Mouse (Mus musculus): ENCODE data around the gene Rfpl4. TPM values are rescaled to one million over a fixed set of nuclear protein-coding genes. Genes with fewer than 3 reads are reported as not detected.
"Not testable (repeated sequence)": the region's sequence is repeated elsewhere in the genome, so short reads cannot be mapped to it uniquely, and the experiment has no call there.

Gene Rfpl4
- total RNA-seq, 2 experiments from 2014 or later: not detected

DNA sequence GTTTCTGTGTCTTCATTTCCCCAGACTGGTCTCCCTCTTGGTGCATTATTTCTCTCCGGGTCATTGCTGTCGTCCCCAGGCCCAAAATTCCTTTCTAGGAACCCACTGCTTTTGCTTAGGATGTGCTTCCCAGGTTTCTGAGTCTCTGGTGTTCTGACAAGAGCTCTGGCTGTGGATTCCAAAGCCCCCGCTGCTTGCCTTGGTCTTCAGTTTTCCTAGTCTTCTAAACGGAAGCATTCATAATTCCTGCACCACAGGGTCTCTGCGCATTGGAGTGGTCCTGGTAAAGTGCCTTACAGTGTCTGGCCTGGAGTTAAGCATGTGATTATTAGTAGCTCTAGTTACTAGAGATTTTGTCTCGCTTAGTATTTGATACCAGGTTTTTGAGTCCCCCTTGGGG lies 35.9 kb downstream of the Rfpl4 start:
- no peak for DNase-seq

DNA sequence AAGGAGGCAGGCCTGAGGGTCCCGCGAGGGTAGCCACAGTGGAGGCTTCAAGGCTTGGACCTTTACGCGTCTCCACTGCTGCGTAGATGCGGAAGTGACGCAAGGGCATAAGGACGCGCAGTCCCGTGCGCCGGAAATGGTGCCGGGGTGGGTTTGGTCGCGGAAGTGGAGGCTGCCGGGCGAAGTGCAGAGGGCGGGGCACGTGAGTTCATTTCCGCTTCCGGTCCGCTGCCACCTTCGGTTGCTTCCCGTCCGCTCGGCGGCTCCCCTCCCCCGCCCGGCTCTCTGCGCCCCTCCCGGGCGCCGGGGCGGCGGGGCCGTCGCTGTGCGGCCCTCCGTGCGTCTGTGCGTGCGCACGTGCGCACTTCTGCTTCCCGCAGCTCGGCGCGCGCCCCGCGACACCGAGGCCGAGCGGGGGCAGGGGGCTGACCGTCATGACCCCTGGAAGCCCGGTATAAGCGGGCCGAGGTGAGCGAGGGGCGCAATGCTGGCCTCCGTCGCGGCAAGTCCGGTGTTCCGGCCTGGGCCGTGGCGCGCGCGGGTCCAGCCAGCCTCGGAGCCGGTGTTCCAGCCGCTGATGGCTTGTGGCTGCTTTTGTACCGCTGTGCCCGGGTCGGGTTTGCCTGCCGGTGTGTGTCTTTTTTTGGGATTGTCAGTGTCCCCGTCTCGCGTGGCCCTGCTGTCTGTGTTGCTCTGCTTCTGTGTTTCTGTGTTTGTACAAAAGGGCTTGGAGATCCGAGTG lies 36.6 kb downstream of the Rfpl4 start, which contains the start of gene Epn1:
Gene Epn1, plus strand, starts transcription at position 226 of the 742 bp plus-strand sequence.
- DNase-seq: peak; percentile 98

DNA sequence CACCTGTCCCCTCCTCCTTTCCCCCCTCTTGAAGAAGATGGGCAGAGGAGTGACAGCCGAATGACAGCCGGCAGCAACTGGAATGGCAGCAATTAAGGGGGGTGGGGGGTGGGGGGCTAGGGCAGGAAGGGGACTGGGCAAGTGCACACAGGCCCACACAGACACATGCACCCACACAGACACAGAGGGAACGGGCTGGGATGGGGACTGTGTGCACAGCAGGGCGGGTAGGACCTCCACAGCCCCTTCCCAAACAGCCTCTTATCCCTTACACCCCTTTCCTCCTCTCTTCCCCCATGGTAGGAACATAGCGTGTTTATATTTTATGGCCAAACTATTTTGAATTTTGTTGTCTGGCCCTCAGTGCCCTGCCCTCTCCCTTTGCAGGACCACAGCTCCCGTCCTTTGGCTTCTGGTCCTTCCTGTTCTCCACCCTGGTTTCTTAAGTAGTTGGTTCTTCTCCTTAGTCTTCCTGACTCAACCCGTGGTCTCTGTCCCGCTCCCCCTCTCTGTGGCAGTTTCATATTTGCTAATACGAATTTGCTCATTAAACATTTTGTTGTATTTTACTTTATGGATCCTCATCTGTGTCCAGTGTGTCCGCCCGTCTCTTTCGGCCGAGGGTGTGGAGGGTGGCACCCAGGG lies 37.3 kb downstream of the Rfpl4 start:
- not testable (repeated sequence) for DNase-seq

DNA sequence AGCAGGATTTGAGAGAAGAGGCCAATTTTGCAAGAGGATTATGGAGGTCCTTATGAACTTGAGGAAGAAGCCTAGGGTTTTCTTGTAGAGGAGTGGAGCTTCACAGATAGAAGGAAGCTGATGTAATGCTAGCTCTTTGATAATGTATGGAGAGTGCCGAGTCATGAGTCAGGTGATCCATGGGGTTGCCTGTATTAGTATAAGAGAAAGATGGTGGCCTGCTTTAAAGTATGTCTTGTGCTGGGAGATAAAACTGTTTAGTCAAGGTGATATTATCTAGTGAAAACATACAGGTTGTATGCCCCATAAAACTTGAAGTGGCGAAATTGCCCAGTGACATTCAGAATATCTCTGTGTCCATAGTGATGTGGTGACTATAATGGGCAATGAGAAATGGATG lies 39.8 kb downstream of the Rfpl4 start:
- no peak for DNase-seq

DNA sequence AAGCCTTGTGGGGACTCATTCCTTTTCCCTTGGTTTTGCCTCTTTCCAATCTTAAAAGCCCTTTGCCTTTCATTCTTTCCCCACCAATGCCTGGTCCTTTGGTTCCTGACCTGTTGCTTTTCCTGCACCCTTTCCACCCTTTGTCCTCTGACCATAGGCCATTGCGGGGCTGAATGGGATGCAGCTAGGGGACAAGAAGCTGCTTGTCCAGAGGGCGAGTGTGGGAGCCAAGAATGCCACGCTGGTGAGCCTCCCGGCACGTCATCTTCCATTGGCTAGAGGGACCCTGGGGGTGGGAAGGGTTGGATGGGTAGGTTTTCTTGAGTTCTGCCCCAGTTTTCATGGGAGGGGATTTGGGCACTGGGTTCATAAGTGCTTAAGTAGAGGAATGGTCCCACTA lies 41.8 kb downstream of the Rfpl4 start:
- DNase-seq: no peak

DNA sequence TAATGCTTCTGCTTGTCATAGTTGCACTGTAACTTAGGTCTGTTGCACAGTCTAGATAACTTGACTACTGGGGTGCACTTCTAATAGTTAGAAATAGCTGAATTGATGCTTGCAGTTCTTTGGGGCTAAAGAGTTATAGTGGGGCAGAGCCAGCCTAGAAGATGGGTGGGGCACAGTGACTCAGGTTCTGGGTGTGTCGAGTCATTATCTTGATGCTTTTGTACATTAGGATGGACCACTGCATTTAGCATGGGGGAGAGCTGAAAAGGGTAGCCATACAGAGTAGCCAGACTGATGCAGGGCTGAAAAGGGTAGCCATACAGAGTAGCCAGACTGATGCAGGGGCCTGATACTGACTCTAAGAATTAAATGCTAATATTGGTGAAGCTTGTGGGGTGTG lies 43.2 kb downstream of the Rfpl4 start:
- no peak for DNase-seq

DNA sequence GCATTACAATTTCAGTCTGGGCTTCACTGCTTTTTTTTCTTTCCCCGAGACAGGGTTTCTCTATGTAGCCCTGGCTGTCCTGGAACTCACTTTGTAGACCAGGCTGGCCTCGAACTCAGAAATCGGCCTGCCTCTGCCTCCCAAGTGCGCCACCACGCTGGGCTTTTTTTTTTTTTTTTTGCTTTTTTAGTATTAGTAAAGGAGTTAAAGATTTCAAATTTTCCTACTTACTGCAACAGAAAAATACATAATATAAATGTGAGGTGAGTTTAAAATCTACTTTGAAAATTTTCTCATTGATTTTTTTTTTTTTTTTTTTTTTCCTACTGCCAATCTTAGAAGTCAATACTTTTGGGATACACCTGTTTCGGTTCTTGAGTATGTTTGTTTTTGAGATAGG lies 51.9 kb downstream of the Rfpl4 start:
- DNase-seq: no peak

DNA sequence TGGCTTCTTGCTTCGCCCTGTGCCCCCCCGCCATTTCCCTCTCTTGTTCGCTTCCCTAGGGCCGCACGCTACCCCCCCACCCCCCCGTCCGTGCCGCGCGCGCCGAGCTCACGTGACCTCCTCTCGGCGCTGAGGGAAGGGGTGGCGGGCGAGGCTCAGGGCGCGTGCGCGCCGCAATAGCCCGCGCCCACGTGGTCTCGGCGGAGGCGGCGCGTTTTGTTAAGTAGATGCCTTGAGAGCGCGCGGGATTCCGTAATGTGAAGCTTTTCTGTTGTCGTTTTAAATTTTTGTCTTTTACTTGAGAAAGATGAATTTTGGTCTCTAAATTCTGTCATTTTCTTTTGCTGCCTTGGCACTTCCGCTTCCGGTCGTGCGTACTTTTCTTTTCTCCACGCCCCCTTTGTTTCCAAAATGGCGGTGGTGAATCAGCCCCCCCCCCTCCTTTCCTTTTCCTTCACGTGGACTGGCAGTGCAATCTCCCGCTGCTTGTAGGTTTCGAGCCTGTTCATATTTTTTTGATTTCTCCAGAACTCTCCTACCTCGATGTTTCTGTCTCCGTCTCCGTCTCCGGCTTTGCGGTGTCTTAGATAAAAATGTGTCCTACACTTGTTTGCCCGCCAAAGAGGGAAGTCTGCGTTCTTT lies 54.3 kb downstream of the Rfpl4 start:
- DNase-seq: peak; percentile 75

DNA sequence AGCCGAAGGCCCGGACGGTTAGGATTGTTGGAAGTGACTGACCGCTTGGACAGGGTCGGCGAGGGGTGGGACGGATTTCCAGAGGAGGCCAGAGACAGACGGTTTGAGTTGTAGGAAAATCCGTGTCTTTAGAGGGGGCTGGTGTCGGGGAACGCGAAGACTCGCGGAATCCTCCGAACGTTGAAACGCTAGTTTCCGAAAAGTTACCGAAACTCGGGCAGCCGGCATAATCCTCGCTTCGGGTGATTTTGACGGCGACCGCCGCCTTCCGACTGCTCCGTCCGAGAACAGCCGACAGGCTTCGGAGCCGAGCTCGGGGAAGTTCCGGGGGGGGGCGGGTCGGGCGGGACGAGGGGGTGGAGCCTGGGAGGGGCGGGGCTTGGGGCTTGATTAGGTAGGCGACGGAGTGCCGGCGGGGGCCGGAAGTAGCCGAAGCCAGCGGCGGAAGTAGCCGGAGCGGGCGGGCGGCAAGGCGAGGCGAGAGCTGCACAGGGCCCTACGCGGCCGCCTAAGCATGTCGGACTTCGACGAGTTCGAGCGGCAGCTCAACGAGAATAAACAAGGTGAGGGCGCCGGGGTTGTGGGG lies 54.9 kb downstream of the Rfpl4 start, which contains the start of gene U2af2:
Gene U2af2, plus strand, starts transcription at position 370 of the 586 bp plus-strand sequence.
- DNase-seq: peak; percentile 97

DNA sequence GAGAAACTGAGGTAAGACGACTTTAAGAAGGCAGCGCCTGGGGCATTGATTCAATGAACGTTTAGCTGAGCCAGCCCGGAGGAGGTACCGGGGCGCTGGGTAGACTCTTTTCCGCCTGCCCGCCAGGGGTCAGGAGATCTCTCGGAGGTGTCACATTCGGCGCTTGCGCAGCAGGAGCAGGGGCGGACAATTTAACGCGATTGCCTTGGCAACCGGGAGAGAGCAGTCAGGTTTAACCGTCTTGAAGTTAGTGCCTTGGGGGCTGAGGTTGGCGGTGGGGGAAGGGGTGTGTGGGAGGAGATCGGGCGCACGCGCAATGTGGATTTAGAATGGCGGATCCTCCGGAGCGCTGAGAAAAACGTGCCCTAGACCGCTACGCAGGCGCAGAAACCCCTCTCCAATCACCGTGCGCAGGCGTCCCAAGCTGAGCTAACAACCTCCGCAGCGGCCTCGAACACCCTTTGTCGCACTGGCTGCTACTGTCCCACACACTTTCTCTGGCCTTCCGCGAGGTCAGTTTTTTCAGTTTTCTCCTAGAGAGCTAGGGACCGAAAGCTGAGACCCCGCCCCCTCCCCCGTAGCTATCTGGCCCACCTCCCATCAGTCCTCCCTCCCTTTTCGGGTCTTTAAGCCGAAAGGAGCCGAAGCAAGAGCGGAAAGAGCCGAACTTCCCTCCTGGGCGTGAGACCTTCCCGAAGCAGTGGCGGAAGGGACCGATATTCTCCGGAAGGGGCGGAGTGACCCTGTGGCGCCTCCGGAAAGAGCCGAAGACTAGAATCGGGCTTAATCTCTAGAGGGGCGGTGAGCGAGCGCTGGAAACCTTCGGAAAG lies 55.6 kb downstream of the Rfpl4 start:
- DNase-seq: peak; percentile 98

DNA sequence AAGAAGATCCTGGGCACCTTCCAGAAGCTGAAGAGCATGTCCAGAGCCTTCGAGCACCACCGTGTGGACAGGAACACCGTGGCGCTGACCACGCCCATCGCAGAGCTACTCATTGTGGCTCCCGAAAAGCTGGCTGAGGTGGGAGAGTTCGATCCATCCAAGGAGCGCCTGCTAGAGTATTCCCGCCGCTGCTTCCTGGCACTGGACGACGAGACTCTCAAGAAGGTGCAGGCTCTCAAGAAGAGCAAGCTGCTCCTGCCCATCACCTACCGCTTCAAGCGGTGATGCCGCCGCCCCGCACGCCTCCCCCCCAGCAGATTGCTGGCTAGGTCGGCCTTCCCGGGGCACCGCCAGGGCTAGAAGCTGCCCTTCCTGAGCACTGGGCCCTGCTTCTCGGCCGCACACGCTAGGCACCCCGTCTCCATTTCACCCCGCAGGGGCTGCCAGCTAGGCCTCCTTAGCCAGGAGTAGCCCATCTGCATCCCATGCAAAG lies 56.5 kb downstream of the Rfpl4 start:
- peak; percentile 83 for DNase-seq

Small RNA genes lying within 50 kb of the gene (microRNA-seq; reads per million reads assigned to microRNA genes)
- not detected for gene Gm26217

Other genes starting within 250 kb of the Rfpl4 start
- 10 to 100 TPM in 1 of 2 experiments, 1 to 10 TPM in 1; 6.8 to 13.3 TPM for gene Isoc2b, start 246.7 kb downstream of the Rfpl4 start, total RNA-seq (2021)
- 10 to 100 TPM; 52.8 to 56.8 TPM for gene Isoc2a, start 239.8 kb downstream of the Rfpl4 start, total RNA-seq (2021)
- gene Gm36210, start 210.4 kb downstream of the Rfpl4 start, total RNA-seq (2021): not detected
- 10 to 100 TPM; 14.7 to 16.4 TPM for gene Zfp628, start 201.7 kb downstream of the Rfpl4 start, total RNA-seq (2021)
- gene Nat14, start 194.9 kb downstream of the Rfpl4 start, total RNA-seq (2021): 1 to 10 TPM; 5.5 to 8.5 TPM
- 1 to 10 TPM; 5.9 to 6.9 TPM for gene Ssc5d, start 191.2 kb downstream of the Rfpl4 start, total RNA-seq (2021)
- gene Sbk2, start 152.5 kb downstream of the Rfpl4 start, total RNA-seq (2021): 1 to 10 TPM; 1.6 to 3.1 TPM
- gene Sbk3, start 145.8 kb downstream of the Rfpl4 start, total RNA-seq (2021): under 1 TPM; 0.24 to 0.30 TPM
- 10 to 100 TPM; 16.0 to 19.9 TPM for gene Zfp579, start 120.8 kb downstream of the Rfpl4 start, total RNA-seq (2021)
- gene Zfp524, start 102.5 kb downstream of the Rfpl4 start, total RNA-seq (2021): 10 to 100 TPM; 12.6 to 13.2 TPM
- 10 to 100 TPM; 24.4 to 27.7 TPM for gene Fiz1, start 102.3 kb downstream of the Rfpl4 start, total RNA-seq (2021)
- not detected for gene Gm44973, start 101.5 kb downstream of the Rfpl4 start, total RNA-seq (2021)
- 10 to 100 TPM; 22.9 to 30.0 TPM for gene Zfp865, start 96.6 kb downstream of the Rfpl4 start, total RNA-seq (2021)
- gene Ccdc106, start 96.4 kb downstream of the Rfpl4 start, total RNA-seq (2021): 1 to 10 TPM; 2.1 to 2.6 TPM
- gene 4632433K11Rik, start 82.8 kb downstream of the Rfpl4 start, total RNA-seq (2021): not detected
- gene Zfp784, start 78.5 kb downstream of the Rfpl4 start, total RNA-seq (2021): 1 to 10 TPM; 5.7 to 7.3 TPM
- 10 to 100 TPM; 11.4 to 13.1 TPM for gene Zfp580, start 65.4 kb downstream of the Rfpl4 start, total RNA-seq (2021)
- gene U2af2, start 54.8 kb downstream of the Rfpl4 start, total RNA-seq (2021): 100 to 1,000 TPM; 142 to 161 TPM
- gene Epn1, start 36.7 kb downstream of the Rfpl4 start, total RNA-seq (2021): 100 to 1,000 TPM; 144 to 150 TPM
- gene Rasl2-9, start 9.0 kb upstream of the Rfpl4 start, total RNA-seq (2021): 1 to 10 TPM; 2.2 to 3.1 TPM
- not detected for gene Vmn1r55, start 32.7 kb upstream of the Rfpl4 start, total RNA-seq (2021)
- not detected for gene Vmn1r56, start 79.8 kb upstream of the Rfpl4 start, total RNA-seq (2021)
- not detected for gene Vmn1r57, start 101.5 kb upstream of the Rfpl4 start, total RNA-seq (2021)
- not detected for gene Gm5065, start 233.6 kb upstream of the Rfpl4 start, total RNA-seq (2021)
- gene Nlrp2, start 234.1 kb upstream of the Rfpl4 start, total RNA-seq (2021): not detected

All from adrenal gland, postnatal 10 days (tissue).